Mouse (Mus musculus) kidney, embryonic 15.5 days (tissue): ENCODE data around the gene Olfr12. TPM values are rescaled to one million over a fixed set of nuclear protein-coding genes. Genes with fewer than 3 reads are reported as not detected.

Source experiments
- ATAC-seq: fragments of 200-750 bp; cut with Nextera tagmentation; replicated peaks from 2 replicates; pipeline ENCODE4 v1.8.0; 2017; ENCODE audit warnings: moderate TSS enrichment; ENCODE audit not compliant: low FRiP score
- H3K27ac ChIP-seq: fragments of 300-500 bp; sonication (generic); 2 replicates; pipeline ENCODE4 v1.5.1; 2015; ENCODE audit warnings: mild to moderate bottlenecking, inconsistent platforms
- H3K27me3 ChIP-seq: fragments of 300-500 bp; sonication (generic); 2 replicates; pipeline ENCODE4 v1.6.1; 2015; ENCODE audit warnings: inconsistent platforms
- H3K36me3 ChIP-seq: fragments of 300-500 bp; sonication (generic); 2 replicates; pipeline ENCODE4 v1.6.1; 2015; ENCODE audit warnings: inconsistent platforms
- H3K4me1 ChIP-seq: fragments of 300-500 bp; sonication (generic); 2 replicates; pipeline ENCODE4 v1.6.1; 2015; ENCODE audit warnings: inconsistent platforms
- H3K4me2 ChIP-seq: fragments of 300-500 bp; sonication (generic); 2 replicates; pipeline ENCODE4 v1.6.1; 2015; ENCODE audit warnings: moderate library complexity, mild to moderate bottlenecking, inconsistent platforms
- H3K4me3 ChIP-seq: fragments of 300-500 bp; sonication (generic); replicated peaks from 2 replicates; pipeline ENCODE4 v1.5.1; 2015; ENCODE audit warnings: mild to moderate bottlenecking, inconsistent platforms
- H3K9ac ChIP-seq: fragments of 300-500 bp; sonication (generic); 2 replicates; pipeline ENCODE4 v1.6.1; 2015; ENCODE audit warnings: mild to moderate bottlenecking, inconsistent platforms
- H3K9me3 ChIP-seq: fragments of 300-500 bp; sonication (generic); replicated peaks from 2 replicates; pipeline ENCODE4 v1.6.1; 2016; ENCODE audit warnings: inconsistent platforms
- WGBS: fragments of 180-500 bp; shearing (Covaris S2); methylation state at CpG from one replicate; pipeline ENCODE4 v1.1.7; 2015; ENCODE audit warnings: mixed read lengths; 5-methylcytosine and 5-hydroxymethylcytosine counted together
- polyA plus RNA-seq: library from polyadenylated mRNA; unstranded; fragments of >200 nt; fragmentation: Nextera tagmentation; extraction: Ambion mirVana; gene quantifications from 2 replicates; pipeline ENCODE4 v1.2.1, GENCODE M21; 2015

Gene Olfr12
- not detected in 2 replicates for polyA plus RNA-seq

- Histone ChIP-seq H3K27ac (no peak within 1 kb of the TSS), H3K9ac (no peak within 1 kb of the TSS), H3K4me2 (no peak within 1 kb of the TSS), H3K27me3 (peaks cover 25% of the 10 kb centered on the region), H3K4me3 (no peak within 1 kb of the TSS), H3K4me1 (no peaks in the 10 kb centered on the region), H3K36me3 (no peaks in the 10 kb centered on the region), H3K9me3 (no peaks in the 10 kb centered on the region)
- ATAC-seq, result no peak
- WGBS, result 67% methylated on average over 2 of the region's 2 CpGs
Measured at GRCm38 (mm10) chr1:92617488-92617887, at the start of gene Olfr12. Olfr12 (plus strand) TSS chr1:92617788.

DNA sequence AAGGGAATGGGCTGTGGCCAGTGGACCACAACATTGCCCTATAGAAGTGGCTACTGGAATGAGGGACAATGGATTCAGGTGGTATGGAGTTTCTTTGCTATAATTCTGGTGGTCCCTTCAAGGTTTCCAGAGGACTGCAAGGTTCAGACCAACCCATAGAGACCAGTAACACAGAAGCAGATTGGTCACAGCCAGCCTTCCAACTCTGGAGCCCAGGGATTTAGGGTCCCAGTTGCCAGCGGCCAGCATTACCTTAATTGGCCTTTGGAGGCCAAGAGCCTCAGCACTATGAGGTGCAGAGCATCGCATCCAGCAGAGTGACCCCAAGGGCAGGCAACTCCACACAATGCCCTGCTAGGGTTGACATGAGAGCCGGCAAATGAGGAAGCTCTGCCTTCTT, 46.6 kb upstream of the Olfr12 start, which contains the start of gene Olfr1413:
Olfr1413 (plus strand) TSS at position 301 of the 400 bp plus-strand sequence.
- 93% methylated on average over 3 of the region's 3 CpGs for WGBS
- no peak within 1 kb of the TSS for H3K27ac ChIP-seq

DNA sequence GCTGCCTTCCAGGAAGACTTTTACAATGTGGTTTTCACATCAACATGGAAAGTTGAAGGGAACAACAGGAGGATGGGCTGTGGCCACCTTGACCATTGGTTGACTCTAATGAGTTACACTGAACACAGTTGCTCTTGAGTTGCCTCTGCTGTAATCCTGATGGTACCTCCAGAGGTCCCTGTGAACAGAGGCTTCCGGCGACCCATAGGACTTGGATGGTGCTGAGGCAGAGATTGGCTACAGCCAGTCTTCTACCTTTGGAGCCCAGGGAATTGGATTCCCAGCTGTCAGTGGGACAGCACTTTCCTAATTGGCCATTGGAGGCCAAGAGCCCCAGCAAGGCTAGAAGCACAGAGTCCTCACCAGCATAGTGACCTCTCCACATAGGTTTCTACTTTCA, 32.1 kb upstream of the Olfr12 start, which contains the start of gene Olfr1412:
Olfr1412 (plus strand) TSS at position 301 of the 400 bp plus-strand sequence.
- no peak within 1 kb of the TSS for H3K4me2 ChIP-seq
- no peak within 1 kb of the TSS for H3K27ac ChIP-seq
- WGBS, result 81% methylated on average over 2 of the region's 2 CpGs
- no peaks in the 10 kb centered on the region for H3K4me1 ChIP-seq
- ATAC-seq, result no peak
- H3K36me3 ChIP-seq, result no peaks in the 10 kb centered on the region
- H3K4me3 ChIP-seq, result no peak within 1 kb of the TSS
- no peaks in the 10 kb centered on the region for H3K27me3 ChIP-seq
- H3K9me3 ChIP-seq, result no peaks in the 10 kb centered on the region
- H3K9ac ChIP-seq, result no peak within 1 kb of the TSS

More for the DNA sequence above, 46.6 kb upstream of the Olfr12 start, which contains the start of gene Olfr1413:
- Histone ChIP-seq H3K9ac (no peak within 1 kb of the TSS), H3K36me3 (no peaks in the 10 kb centered on the region), H3K4me2 (no peak within 1 kb of the TSS), H3K4me1 (no peaks in the 10 kb centered on the region), H3K9me3 (no peaks in the 10 kb centered on the region), H3K27me3 (no peaks in the 10 kb centered on the region), H3K4me3 (no peak within 1 kb of the TSS)
- no peak for ATAC-seq

DNA sequence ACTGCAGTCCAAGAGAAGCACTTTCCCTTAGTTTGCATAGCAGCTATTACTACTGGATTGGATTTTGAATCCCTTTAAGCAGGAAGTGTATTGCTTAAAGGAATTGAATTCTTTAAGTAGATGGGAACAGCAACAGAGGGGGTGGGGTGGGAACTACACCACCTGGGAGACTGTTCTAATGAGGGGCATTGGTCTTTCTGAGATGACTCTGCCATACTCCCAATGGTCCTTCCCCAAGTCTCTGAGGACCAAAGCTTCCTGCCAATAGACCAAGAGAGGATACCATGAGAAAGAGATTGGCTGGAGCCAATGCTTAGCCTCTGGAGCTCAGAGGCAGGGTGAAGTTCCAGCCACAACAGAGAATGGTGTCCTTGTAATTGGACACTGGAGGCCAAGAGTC, 23.5 kb upstream of the Olfr12 start, which contains the start of gene Olfr1411:
Olfr1411 (plus strand) TSS at position 301 of the 400 bp plus-strand sequence.
- no peaks in the 10 kb centered on the region for H3K36me3 ChIP-seq
- no peak for ATAC-seq
- no peaks in the 10 kb centered on the region for H3K9me3 ChIP-seq
- no peaks in the 10 kb centered on the region for H3K4me1 ChIP-seq
- H3K27ac ChIP-seq, result no peak within 1 kb of the TSS
- H3K4me2 ChIP-seq, result no peak within 1 kb of the TSS
- H3K9ac ChIP-seq, result no peak within 1 kb of the TSS
- 0 out of 2 replicates have a peak, but pooled peaks cover 6% of the 10 kb centered on the region for H3K27me3 ChIP-seq
- H3K4me3 ChIP-seq, result no peak within 1 kb of the TSS

DNA sequence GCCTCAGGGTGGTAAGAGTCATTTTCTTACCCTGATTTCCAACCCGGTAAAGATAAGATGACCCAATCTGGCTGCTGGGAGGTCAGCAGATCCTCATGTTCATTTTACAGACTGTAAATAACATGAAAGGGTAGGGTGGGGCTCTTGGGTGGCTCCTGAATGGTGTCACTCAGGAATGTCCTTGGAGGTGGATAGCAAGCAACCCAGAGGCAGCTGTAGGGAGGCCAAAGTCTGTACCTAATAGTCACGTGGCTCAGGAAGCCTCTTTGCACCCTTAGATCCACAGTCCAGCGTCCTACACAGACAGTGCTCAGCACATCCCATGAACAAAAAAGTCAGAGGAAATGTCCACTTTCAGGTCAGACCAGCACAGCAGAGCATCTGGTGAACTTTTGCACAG, 21.6 kb upstream of the Olfr12 start:
- Histone ChIP-seq H3K27me3 (0 out of 2 replicates have a peak, but pooled peaks cover 6% of the 10 kb centered on the region), H3K9ac (no peak overlapping the region), H3K4me2 (no peak overlapping the region), H3K9me3 (no peaks in the 10 kb centered on the region), H3K36me3 (no peaks in the 10 kb centered on the region), H3K27ac (no peak overlapping the region), H3K4me1 (no peaks in the 10 kb centered on the region), H3K4me3 (no peak overlapping the region)
- ATAC-seq, result no peak
- 84% methylated on average over 3 of the region's 3 CpGs for WGBS

- ATAC-seq, result no peak
Measured at GRCm38 (mm10) chr1:92605482-92605881, 12.1 kb upstream of the Olfr12 start, which contains the start of gene Olfr1410. Olfr1410 (plus strand) TSS chr1:92605782.

GRCm38 (mm10) chr1:92607711-92608110, 9.9 kb upstream of the Olfr12 start:
- ATAC-seq, result no peak
- Histone ChIP-seq H3K4me1 (no peaks in the 10 kb centered on the region), H3K36me3 (no peaks in the 10 kb centered on the region), H3K9ac (no peak overlapping the region), H3K27ac (no peak overlapping the region), H3K27me3 (peaks cover 17% of the 10 kb centered on the region), H3K4me2 (no peak overlapping the region), H3K4me3 (no peak overlapping the region), H3K9me3 (no peaks in the 10 kb centered on the region)
- whole genome bisulfite sequencing, result 75% methylated on average over 4 of the region's 4 CpGs

More at GRCm38 (mm10) chr1:92605482-92605881, 12.1 kb upstream of the Olfr12 start, which contains the start of gene Olfr1410:
- Histone ChIP-seq H3K4me2 (no peak within 1 kb of the TSS), H3K36me3 (no peaks in the 10 kb centered on the region), H3K4me1 (no peaks in the 10 kb centered on the region), H3K4me3 (no peak within 1 kb of the TSS), H3K27ac (no peak within 1 kb of the TSS), H3K9ac (no peak within 1 kb of the TSS), H3K27me3 (peaks cover 14% of the 10 kb centered on the region), H3K9me3 (no peaks in the 10 kb centered on the region)
- WGBS, result 88% methylated on average over 1 of the region's 1 CpGs

DNA sequence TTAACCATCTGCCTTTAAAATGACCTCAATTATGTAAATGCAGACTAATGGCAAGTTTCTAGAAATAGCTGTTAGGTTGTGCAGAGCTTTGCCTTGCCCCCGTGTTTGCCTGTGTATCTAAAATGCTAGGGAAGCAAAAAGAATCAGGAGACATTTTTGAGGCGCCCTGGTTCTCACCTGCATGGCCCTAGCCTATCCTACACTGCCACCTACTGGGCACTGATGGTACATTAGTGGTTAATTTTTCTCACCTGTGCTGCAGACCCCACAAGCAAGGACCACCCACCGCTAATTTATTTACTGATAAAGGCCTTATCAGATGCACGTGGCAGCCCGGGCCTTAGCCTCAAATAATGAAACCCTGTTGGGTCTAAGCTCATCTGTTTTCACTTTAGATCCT, 6.6 kb upstream of the Olfr12 start:
- H3K36me3 ChIP-seq, result no peaks in the 10 kb centered on the region
- peaks cover 27% of the 10 kb centered on the region for H3K27me3 ChIP-seq
- ATAC-seq, result no peak
- H3K9me3 ChIP-seq, result no peaks in the 10 kb centered on the region
- no peak overlapping the region for H3K4me2 ChIP-seq
- WGBS, result 5% methylated on average over 5 of the region's 5 CpGs
- no peak overlapping the region for H3K9ac ChIP-seq
- no peaks in the 10 kb centered on the region for H3K4me1 ChIP-seq
- H3K4me3 ChIP-seq, result no peak overlapping the region
- no peak overlapping the region for H3K27ac ChIP-seq

- no peak overlapping the region for H3K4me2 ChIP-seq
- H3K9me3 ChIP-seq, result no peaks in the 10 kb centered on the region
- H3K9ac ChIP-seq, result no peak overlapping the region
- no peak overlapping the region for H3K4me3 ChIP-seq
- H3K27ac ChIP-seq, result no peak overlapping the region
- WGBS, result 51% methylated on average over 4 of the region's 4 CpGs
- peaks cover 33% of the 10 kb centered on the region for H3K27me3 ChIP-seq
- no peaks in the 10 kb centered on the region for H3K4me1 ChIP-seq
- H3K36me3 ChIP-seq, result no peaks in the 10 kb centered on the region
- no peak for ATAC-seq
Measured at GRCm38 (mm10) chr1:92613175-92613574, 4.4 kb upstream of the Olfr12 start.

- H3K4me3 ChIP-seq, result no peak overlapping the region
- WGBS, result 12% methylated on average over 1 of the region's 1 CpGs
- ATAC-seq, result no peak
- no peak overlapping the region for H3K27ac ChIP-seq
- H3K4me2 ChIP-seq, result no peak overlapping the region
- no peaks in the 10 kb centered on the region for H3K9me3 ChIP-seq
- no peaks in the 10 kb centered on the region for H3K4me1 ChIP-seq
- no peak overlapping the region for H3K9ac ChIP-seq
- no peaks in the 10 kb centered on the region for H3K36me3 ChIP-seq
- H3K27me3 ChIP-seq, result peaks cover 32% of the 10 kb centered on the region
Measured at GRCm38 (mm10) chr1:92614516-92614915, 3.1 kb upstream of the Olfr12 start.

DNA sequence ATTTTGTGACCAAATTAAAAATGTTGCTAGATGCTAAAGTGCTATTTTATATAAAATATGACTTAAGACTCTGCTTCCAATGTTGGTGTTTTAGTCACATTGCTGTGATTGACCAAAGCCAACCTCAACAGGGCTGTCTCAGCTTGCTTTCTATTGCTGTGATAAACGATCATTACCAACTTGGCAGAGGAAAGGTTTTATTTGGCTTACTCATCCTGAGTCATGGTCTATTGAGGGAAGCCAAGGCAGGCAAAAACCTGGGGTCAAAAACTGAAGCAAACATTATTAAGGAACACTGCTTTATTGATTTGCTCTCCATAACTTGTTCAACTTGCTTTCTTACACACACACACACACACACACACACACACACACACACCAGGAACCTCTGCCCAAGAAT, 1.5 kb upstream of the Olfr12 start:
- H3K9me3 ChIP-seq, result no peaks in the 10 kb centered on the region
- H3K4me3 ChIP-seq, result no peak overlapping the region
- ATAC-seq, result no peak
- no peak overlapping the region for H3K4me2 ChIP-seq
- 68% methylated on average over 1 of the region's 1 CpGs for WGBS
- H3K9ac ChIP-seq, result no peak overlapping the region
- H3K36me3 ChIP-seq, result no peaks in the 10 kb centered on the region
- H3K27ac ChIP-seq, result no peak overlapping the region
- peaks cover 25% of the 10 kb centered on the region for H3K27me3 ChIP-seq
- H3K4me1 ChIP-seq, result no peaks in the 10 kb centered on the region

GRCm38 (mm10) chr1:92618360-92618759, 772 bp downstream of the Olfr12 start:
- Histone ChIP-seq H3K9ac (no peak overlapping the region), H3K27ac (no peak overlapping the region), H3K4me1 (no peaks in the 10 kb centered on the region), H3K4me2 (no peak overlapping the region), H3K36me3 (no peaks in the 10 kb centered on the region), H3K4me3 (no peak overlapping the region), H3K9me3 (no peaks in the 10 kb centered on the region), H3K27me3 (peaks cover 25% of the 10 kb centered on the region)
- no peak for ATAC-seq
- WGBS, result 51% methylated on average over 4 of the region's 4 CpGs

- Histone ChIP-seq H3K27me3 (peaks cover 19% of the 10 kb centered on the region), H3K9ac (no peak overlapping the region), H3K4me1 (no peaks in the 10 kb centered on the region), H3K9me3 (no peaks in the 10 kb centered on the region), H3K36me3 (no peaks in the 10 kb centered on the region), H3K4me2 (no peak overlapping the region), H3K4me3 (no peak overlapping the region), H3K27ac (no peak overlapping the region)
- WGBS, result 60% methylated on average over 4 of the region's 4 CpGs
- no peak for ATAC-seq
Measured at GRCm38 (mm10) chr1:92628227-92628626, 10.6 kb downstream of the Olfr12 start.
